Mouse (Mus musculus) adrenal gland (tissue): ENCODE results near the gene Timd4.

Experiments used
- intact Hi-C: fragments of 180-260 bp; cut with DNase I; formaldehyde crosslinking; loops from one replicate; pipeline ENCODE4 v1.15.1; 2025
- long read RNA-seq, 2 experiments: library from polyadenylated mRNA; unstranded; transcript quantifications; one replicate each; pipeline ENCODE4 v2.0.0; 2020; ENCODE audit warnings: borderline replicate concordance in 1 of 2; ENCODE audit not compliant: insufficient replicate concordance in 1 of 2

Timd4 gene
- long read RNA-seq, experiment 1 = 0 reads
- long read RNA-seq, experiment 2 = 0 reads

GRCm38 (mm10) chr11:46810511-46810910 is at the start of gene Timd4:
TSS of gene Timd4 (plus strand) at chr11:46810800.
- intact Hi-C loops = no loop called here

- intact Hi-C loops = no loop called here
Measured at GRCm38 (mm10) chr11:46776879-46777278, 33.7 kb upstream of the Timd4 start.

GRCm38 (mm10) chr11:46779811-46780210 is 30.8 kb upstream of the Timd4 start:
- intact Hi-C loops = no loop called here

GRCm38 (mm10) chr11:46804440-46804839 is 6.2 kb upstream of the Timd4 start:
- intact Hi-C loops = no loop called here

GRCm38 (mm10) chr11:46817692-46818091 is 7.1 kb downstream of the Timd4 start:
- intact Hi-C loops = no loop called here

GRCm38 (mm10) chr11:46819930-46820329 is 9.3 kb downstream of the Timd4 start:
- intact Hi-C loops = no loop called here

GRCm38 (mm10) chr11:46830348-46830747 is 19.7 kb downstream of the Timd4 start:
- intact Hi-C loops = no loop called here

- intact Hi-C loops = no loop called here
Measured at GRCm38 (mm10) chr11:46835080-46835479, 24.5 kb downstream of the Timd4 start.

GRCm38 (mm10) chr11:46842015-46842726 is 31.6 kb downstream of the Timd4 start:
- intact Hi-C loops = no loop called here

- intact Hi-C loops = no loop called here
Measured at GRCm38 (mm10) chr11:46846661-46847060, 36.1 kb downstream of the Timd4 start.

- intact Hi-C loops = no loop called here
Measured at GRCm38 (mm10) chr11:46847827-46848220, 37.2 kb downstream of the Timd4 start.

- intact Hi-C loops = no loop called here
Measured at GRCm38 (mm10) chr11:46848221-46848971, 37.8 kb downstream of the Timd4 start.

GRCm38 (mm10) chr11:46864809-46865208 is 54.2 kb downstream of the Timd4 start:
- intact Hi-C loops = loop anchor here (10.0 kb wide), 1 partner anchor 520 kb away; no protein-coding TSS in a partner anchor

- intact Hi-C loops = loop anchor here (10.0 kb wide), 1 partner anchor 516 kb away; no protein-coding TSS in a partner anchor
Measured at GRCm38 (mm10) chr11:46868594-46868993, 58.0 kb downstream of the Timd4 start.

- intact Hi-C loops = no loop called here
Measured at GRCm38 (mm10) chr11:46875774-46876173, 65.2 kb downstream of the Timd4 start.

- intact Hi-C loops = no loop called here
Measured at GRCm38 (mm10) chr11:46882456-46882855, 71.9 kb downstream of the Timd4 start.

GRCm38 (mm10) chr11:46889093-46889492 is 78.5 kb downstream of the Timd4 start:
- intact Hi-C loops = no loop called here
